Mouse (Mus musculus): ENCODE measurements around the gene Dlg1. TPM values are rescaled to one million over a fixed set of nuclear protein-coding genes. Genes with fewer than 3 reads are reported as not detected.

Gene Dlg1
- polyA plus RNA-seq, 1 experiment from 2014 or later: 16.9 TPM

GRCm38 (mm10) chr16:31659453-31659852, 3.8 kb upstream of the Dlg1 start:
- WGBS: 81% methylated on average over 5 of the region's 5 CpGs
- H3K4me3 ChIP-seq: no peak overlapping the region
- no peak for DNase-seq (ENCODE audit: low spot score)
- no peaks in the 10 kb centered on the region for H3K9me3 ChIP-seq
- no peak overlapping the region for H3K27ac ChIP-seq
- H3K4me1 ChIP-seq (replicated peaks): peaks cover 9% of the 10 kb centered on the region
- H3K27me3 ChIP-seq (ENCODE audit: insufficient read depth, poor library complexity, severe bottlenecking): peaks cover 11% of the 10 kb centered on the region; the same call in 1 of the 2 replicates
- H3K36me3 ChIP-seq: no peaks in the 10 kb centered on the region

- no peak for DNase-seq (ENCODE audit: low spot score)
- peak overlapping the region; percentile 93 for H3K4me3 ChIP-seq
- H3K36me3 ChIP-seq: peaks cover 25% of the 10 kb centered on the region
- H3K27me3 ChIP-seq (ENCODE audit: insufficient read depth, poor library complexity, severe bottlenecking): peaks cover 11% of the 10 kb centered on the region; the same call in 1 of the 2 replicates
- 14% methylated on average over 22 of the region's 22 CpGs for WGBS
- H3K4me1 ChIP-seq (replicated peaks): peaks cover 29% of the 10 kb centered on the region
- H3K9me3 ChIP-seq: no peaks in the 10 kb centered on the region
- H3K27ac ChIP-seq: peak overlapping the region; percentile 99
Observed at GRCm38 (mm10) chr16:31662556-31663378, 476 bp upstream of the Dlg1 start.

GRCm38 (mm10) chr16:31664287-31664597, 999 bp downstream of the Dlg1 start:
- Histone ChIP-seq H3K36me3 (peaks cover 39% of the 10 kb centered on the region), H3K4me3 (peak overlapping the region; percentile 93), H3K9me3 (no peaks in the 10 kb centered on the region), H3K27me3 (ENCODE audit: insufficient read depth, poor library complexity, severe bottlenecking) (peaks cover 11% of the 10 kb centered on the region; the same call in 1 of the 2 replicates), H3K4me1 (replicated peaks) (peaks cover 29% of the 10 kb centered on the region), H3K27ac (peak overlapping the region; percentile 99)
- DNase-seq (ENCODE audit: low spot score): no peak
- WGBS: 0% methylated on average over 36 of the region's 36 CpGs

GRCm38 (mm10) chr16:31672202-31672601, 9.0 kb downstream of the Dlg1 start:
- H3K4me3 ChIP-seq: no peak overlapping the region
- H3K27me3 ChIP-seq (ENCODE audit: insufficient read depth, poor library complexity, severe bottlenecking): no peaks in the 10 kb centered on the region
- H3K4me1 ChIP-seq (replicated peaks): no peaks in the 10 kb centered on the region
- 92% methylated on average over 1 of the region's 1 CpGs for WGBS
- DNase-seq (ENCODE audit: low spot score): no peak
- no peak overlapping the region for H3K27ac ChIP-seq
- H3K36me3 ChIP-seq: peaks cover 62% of the 10 kb centered on the region
- H3K9me3 ChIP-seq: no peaks in the 10 kb centered on the region

GRCm38 (mm10) chr16:31677463-31677862, 14.2 kb downstream of the Dlg1 start:
- Histone ChIP-seq H3K36me3 (peaks cover 32% of the 10 kb centered on the region), H3K4me3 (no peak overlapping the region), H3K27ac (no peak overlapping the region), H3K27me3 (ENCODE audit: insufficient read depth, poor library complexity, severe bottlenecking) (no peaks in the 10 kb centered on the region), H3K4me1 (replicated peaks) (no peaks in the 10 kb centered on the region), H3K9me3 (no peaks in the 10 kb centered on the region)
- DNase-seq (ENCODE audit: low spot score): no peak
- 91% methylated on average over 4 of the region's 4 CpGs for WGBS

GRCm38 (mm10) chr16:31682291-31682690, 19.0 kb downstream of the Dlg1 start:
- Histone ChIP-seq H3K4me3 (no peak overlapping the region), H3K9me3 (no peaks in the 10 kb centered on the region), H3K27ac (no peak overlapping the region), H3K27me3 (ENCODE audit: insufficient read depth, poor library complexity, severe bottlenecking) (no peaks in the 10 kb centered on the region), H3K4me1 (replicated peaks) (no peaks in the 10 kb centered on the region), H3K36me3 (peaks cover 49% of the 10 kb centered on the region)
- DNase-seq (ENCODE audit: low spot score): no peak
- 95% methylated on average over 6 of the region's 6 CpGs for WGBS

- Histone ChIP-seq H3K27me3 (ENCODE audit: insufficient read depth, poor library complexity, severe bottlenecking) (no peaks in the 10 kb centered on the region), H3K9me3 (no peaks in the 10 kb centered on the region), H3K4me3 (no peak overlapping the region), H3K27ac (no peak overlapping the region), H3K36me3 (peaks cover 39% of the 10 kb centered on the region), H3K4me1 (replicated peaks) (no peaks in the 10 kb centered on the region)
- WGBS: 94% methylated on average over 9 of the region's 9 CpGs
- DNase-seq (ENCODE audit: low spot score): no peak
Observed at GRCm38 (mm10) chr16:31683670-31684430, 20.6 kb downstream of the Dlg1 start.

- Histone ChIP-seq H3K4me3 (no peak overlapping the region), H3K36me3 (peaks cover 37% of the 10 kb centered on the region), H3K4me1 (replicated peaks) (no peaks in the 10 kb centered on the region), H3K9me3 (no peaks in the 10 kb centered on the region), H3K27ac (no peak overlapping the region), H3K27me3 (ENCODE audit: insufficient read depth, poor library complexity, severe bottlenecking) (no peaks in the 10 kb centered on the region)
- DNase-seq (ENCODE audit: low spot score): no peak
- 93% methylated on average over 4 of the region's 4 CpGs for WGBS
Observed at GRCm38 (mm10) chr16:31684771-31685170, 21.5 kb downstream of the Dlg1 start.

GRCm38 (mm10) chr16:31687766-31688165, 24.5 kb downstream of the Dlg1 start:
- no peaks in the 10 kb centered on the region for H3K27me3 ChIP-seq (ENCODE audit: insufficient read depth, poor library complexity, severe bottlenecking)
- no peak overlapping the region for H3K27ac ChIP-seq
- 0 out of 2 replicates have a peak, but pooled peaks cover 2% of the 10 kb centered on the region for H3K4me1 ChIP-seq (replicated peaks)
- no peak for DNase-seq (ENCODE audit: low spot score)
- no peak overlapping the region for H3K4me3 ChIP-seq
- H3K36me3 ChIP-seq: peaks cover 37% of the 10 kb centered on the region
- H3K9me3 ChIP-seq: no peaks in the 10 kb centered on the region

- no peak for DNase-seq (ENCODE audit: low spot score)
- 85% methylated on average over 11 of the region's 11 CpGs for WGBS
- Histone ChIP-seq H3K36me3 (no peaks in the 10 kb centered on the region), H3K27me3 (ENCODE audit: insufficient read depth, poor library complexity, severe bottlenecking) (no peaks in the 10 kb centered on the region), H3K9me3 (no peaks in the 10 kb centered on the region), H3K4me3 (no peak overlapping the region), H3K27ac (no peak overlapping the region), H3K4me1 (replicated peaks) (peaks cover 6% of the 10 kb centered on the region; the same call in 1 of the 2 replicates)
Observed at GRCm38 (mm10) chr16:31695286-31696020, 32.2 kb downstream of the Dlg1 start.

- Histone ChIP-seq H3K27ac (no peak overlapping the region), H3K4me3 (no peak overlapping the region), H3K9me3 (no peaks in the 10 kb centered on the region), H3K36me3 (no peaks in the 10 kb centered on the region), H3K27me3 (ENCODE audit: insufficient read depth, poor library complexity, severe bottlenecking) (no peaks in the 10 kb centered on the region), H3K4me1 (replicated peaks) (peaks cover 6% of the 10 kb centered on the region; the same call in 1 of the 2 replicates)
- no peak for DNase-seq (ENCODE audit: low spot score)
- 78% methylated on average over 6 of the region's 6 CpGs for WGBS
Observed at GRCm38 (mm10) chr16:31696367-31696766, 33.1 kb downstream of the Dlg1 start.

- Histone ChIP-seq H3K4me3 (no peak overlapping the region), H3K27me3 (ENCODE audit: insufficient read depth, poor library complexity, severe bottlenecking) (no peaks in the 10 kb centered on the region), H3K27ac (no peak overlapping the region), H3K4me1 (replicated peaks) (peaks cover 6% of the 10 kb centered on the region; the same call in 1 of the 2 replicates), H3K36me3 (no peaks in the 10 kb centered on the region), H3K9me3 (no peaks in the 10 kb centered on the region)
- no peak for DNase-seq (ENCODE audit: low spot score)
- 93% methylated on average over 4 of the region's 4 CpGs for WGBS
Observed at GRCm38 (mm10) chr16:31697341-31697740, 34.1 kb downstream of the Dlg1 start.

All from hindbrain, embryonic 10.5 days (tissue).